Mouse (Mus musculus) erythroblast, embryonic 14.5 days (primary cell): ENCODE measurements around the gene 3110009E18Rik.

ENCODE experiments used
- GATA1 ChIP-seq: IDR thresholded peaks from 2 replicates; pipeline ENCODE4 v1.6.1; 2012; ENCODE audit warnings: low read length, inconsistent platforms, mixed read lengths
- TAL1 ChIP-seq: IDR thresholded peaks from 3 replicates; pipeline ENCODE4 v1.6.1; 2012; ENCODE audit warnings: low read length, inconsistent platforms, mixed read lengths

- TF ChIP-seq GATA1 (no peak), TAL1 (no peak)
These were observed 20.3 kb upstream of the 3110009E18Rik start for GRCm38 (mm10) chr1:120100456-120101226.
